Mouse (Mus musculus) intestine, embryonic 14.5 days (tissue): ENCODE measurements around the gene Gnrhr. TPM values are rescaled to one million over a fixed set of nuclear protein-coding genes. Genes with fewer than 3 reads are reported as not detected.

Source experiments
- ATAC-seq: fragments of 200-750 bp; cut with Nextera tagmentation; replicated peaks from 2 replicates; pipeline ENCODE4 v1.8.0; 2017; ENCODE audit warnings: low read depth, moderate number of reproducible peaks, moderate TSS enrichment, moderate library complexity; ENCODE audit not compliant: low FRiP score, low TSS enrichment
- DNase-seq: peaks from one replicate; pipeline ENCODE4 v3.0.0-alpha.2; 2018; ENCODE audit warnings: low spot score
- H3K27ac ChIP-seq: fragments of 300-500 bp; sonication (generic); 2 replicates; pipeline ENCODE4 v1.5.1; 2014; ENCODE audit warnings: low read depth, mild to moderate bottlenecking, control low read depth
- H3K27me3 ChIP-seq: fragments of 300-500 bp; sonication (generic); replicated peaks from 2 replicates; pipeline ENCODE4 v1.6.1; 2014; ENCODE audit warnings: low read length, control low read depth; ENCODE audit not compliant: control insufficient read depth, insufficient read depth
- H3K36me3 ChIP-seq: fragments of 300-500 bp; sonication (generic); 2 replicates; pipeline ENCODE4 v1.6.1; 2014; ENCODE audit warnings: low read length, control low read depth; ENCODE audit not compliant: control insufficient read depth, insufficient read depth
- H3K4me1 ChIP-seq: fragments of 300-500 bp; sonication (generic); replicated peaks from 2 replicates; pipeline ENCODE4 v1.6.1; 2014; ENCODE audit warnings: low read length, control low read depth, mixed read lengths; ENCODE audit not compliant: control insufficient read depth, insufficient read depth
- H3K4me2 ChIP-seq: fragments of 300-500 bp; sonication (generic); 2 replicates; pipeline ENCODE4 v1.6.1; 2014; ENCODE audit warnings: low read length
- H3K4me3 ChIP-seq: fragments of 300-500 bp; sonication (generic); 2 replicates; pipeline ENCODE4 v1.5.1; 2014; ENCODE audit warnings: low read depth, low read length, control low read depth, mixed read lengths
- H3K9ac ChIP-seq: fragments of 300-500 bp; sonication (generic); 2 replicates; pipeline ENCODE4 v1.6.1; 2014; ENCODE audit warnings: mild to moderate bottlenecking, low read length
- H3K9me3 ChIP-seq: fragments of 300-500 bp; sonication (generic); 2 replicates; pipeline ENCODE4 v1.6.1; 2016; ENCODE audit warnings: low read length, control low read depth; ENCODE audit not compliant: control insufficient read depth
- WGBS: fragments of 180-500 bp; shearing (Covaris S2); extraction: QIAGEN DNeasy Blood & Tissue Kit; methylation state at CpG from one replicate; pipeline ENCODE4 v1.1.7; 2014; 5-methylcytosine and 5-hydroxymethylcytosine counted together
- polyA plus RNA-seq: library from polyadenylated mRNA; unstranded; fragments of >200 nt; fragmentation: Nextera tagmentation; extraction: Ambion mirVana; gene quantifications from 2 replicates; pipeline ENCODE4 v1.2.1, GENCODE M21; 2014

Gnrhr gene
- not detected in 2 replicates for polyA plus RNA-seq

GRCm38 (mm10) chr5:86197801-86198200, at the start of gene Gnrhr:
Gene Gnrhr, minus strand, starts transcription at chr5:86197901.
- DNase-seq, result no peak
- Histone ChIP-seq H3K27ac (no peak within 1 kb of the TSS), H3K4me1 (no peaks in the 10 kb centered on the region), H3K4me2 (no peak within 1 kb of the TSS), H3K36me3 (no peaks in the 10 kb centered on the region), H3K9ac (no peak within 1 kb of the TSS), H3K9me3 (no peaks in the 10 kb centered on the region), H3K4me3 (no peak within 1 kb of the TSS), H3K27me3 (no peaks in the 10 kb centered on the region)
- 92% methylated on average over 10 of the region's 10 CpGs for WGBS
- ATAC-seq, result no peak

- Histone ChIP-seq H3K4me3 (no peak overlapping the region), H3K36me3 (no peaks in the 10 kb centered on the region), H3K4me1 (no peaks in the 10 kb centered on the region), H3K27ac (no peak overlapping the region), H3K9ac (no peak overlapping the region), H3K9me3 (no peaks in the 10 kb centered on the region), H3K27me3 (no peaks in the 10 kb centered on the region), H3K4me2 (no peak overlapping the region)
- ATAC-seq (no peak), DNase-seq (no peak)
- 86% methylated on average over 11 of the region's 11 CpGs for WGBS
Observed at GRCm38 (mm10) chr5:86246559-86246958, 48.9 kb upstream of the Gnrhr start.

DNA sequence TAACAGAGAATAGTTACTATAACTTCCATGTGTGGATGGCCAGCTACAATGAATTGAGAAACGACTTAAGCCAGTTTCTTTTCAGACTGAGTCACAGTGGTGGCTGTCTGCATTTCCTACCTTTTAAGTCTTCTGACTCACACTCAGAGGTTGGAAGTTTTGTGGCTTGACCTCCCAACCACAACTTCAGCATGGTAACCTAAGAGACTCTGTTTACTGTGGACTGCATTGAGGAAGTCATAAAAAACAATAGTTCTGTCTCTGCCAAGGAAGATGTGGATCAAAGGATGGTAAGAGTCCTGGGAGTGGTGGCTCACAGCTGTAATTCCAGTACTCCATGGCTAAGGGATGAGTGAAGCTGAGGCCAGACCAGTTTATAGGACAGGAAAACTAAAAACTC, 47.2 kb upstream of the Gnrhr start:
- WGBS, result 50% methylated on average over 1 of the region's 1 CpGs
- Histone ChIP-seq H3K9me3 (no peaks in the 10 kb centered on the region), H3K4me2 (no peak overlapping the region), H3K27ac (no peak overlapping the region), H3K4me1 (no peaks in the 10 kb centered on the region), H3K4me3 (no peak overlapping the region), H3K27me3 (no peaks in the 10 kb centered on the region), H3K9ac (no peak overlapping the region), H3K36me3 (no peaks in the 10 kb centered on the region)
- DNase-seq, result no peak
- no peak for ATAC-seq

DNA sequence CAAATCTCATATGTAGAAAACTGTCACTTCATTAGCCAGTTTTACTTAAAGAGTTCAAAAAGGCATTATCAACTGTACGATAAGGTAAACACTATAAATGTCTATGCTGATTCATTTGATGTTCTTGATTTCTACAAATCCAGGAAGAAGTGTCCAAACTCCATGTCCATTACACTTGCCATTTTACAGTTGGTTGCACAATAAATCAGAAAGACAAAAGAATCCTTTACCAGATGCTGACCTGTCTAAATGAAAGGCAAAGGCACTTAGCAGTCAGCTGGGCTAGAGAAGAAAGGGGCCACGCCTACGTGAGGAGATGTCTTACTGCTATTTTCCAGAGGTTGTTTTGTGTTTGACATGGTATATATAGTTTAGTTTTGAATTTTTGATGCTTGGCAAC, 46.6 kb upstream of the Gnrhr start:
- WGBS, result 82% methylated on average over 3 of the region's 3 CpGs
- ATAC-seq (no peak), DNase-seq (no peak)
- Histone ChIP-seq H3K4me3 (no peak overlapping the region), H3K9me3 (no peaks in the 10 kb centered on the region), H3K9ac (no peak overlapping the region), H3K36me3 (no peaks in the 10 kb centered on the region), H3K27me3 (no peaks in the 10 kb centered on the region), H3K4me2 (no peak overlapping the region), H3K27ac (no peak overlapping the region), H3K4me1 (no peaks in the 10 kb centered on the region)

DNA sequence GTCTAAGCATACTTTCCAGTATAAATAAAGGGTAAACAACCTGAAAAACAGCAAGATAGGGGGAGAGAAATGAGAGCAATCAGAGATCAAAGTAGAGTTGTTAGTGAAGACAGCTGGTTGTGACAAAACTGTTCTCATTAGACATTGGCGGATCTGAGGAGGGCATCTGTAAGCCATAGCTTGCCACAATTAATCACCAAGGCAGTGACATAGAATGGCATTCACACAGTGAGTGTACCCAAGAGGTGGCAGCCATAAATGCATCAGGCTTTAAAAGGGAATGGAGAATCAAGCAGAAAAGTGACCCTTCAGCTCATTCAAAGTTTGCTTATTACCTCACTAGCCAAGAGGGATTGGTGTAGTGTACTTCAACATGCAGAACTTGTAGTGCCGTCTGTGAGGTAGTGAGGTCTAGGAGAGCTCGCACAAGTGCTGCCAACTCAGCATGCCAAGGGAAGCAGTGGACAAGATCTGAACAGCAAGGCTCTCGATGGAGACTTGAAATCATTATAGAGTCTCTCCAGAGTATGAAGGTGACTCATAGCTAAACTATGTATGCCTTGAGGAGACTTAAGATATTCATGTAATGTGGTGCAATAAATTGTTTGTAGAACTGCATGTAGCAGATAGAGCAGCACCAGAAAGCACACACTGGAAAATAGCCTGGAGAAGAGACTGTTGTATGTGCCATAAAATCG, 29.6 kb upstream of the Gnrhr start:
- 71% methylated on average over 5 of the region's 5 CpGs for WGBS
- Histone ChIP-seq H3K4me3 (no peak overlapping the region), H3K4me1 (no peaks in the 10 kb centered on the region), H3K4me2 (no peak overlapping the region), H3K27me3 (no peaks in the 10 kb centered on the region), H3K9ac (no peak overlapping the region), H3K27ac (no peak overlapping the region), H3K36me3 (no peaks in the 10 kb centered on the region), H3K9me3 (no peaks in the 10 kb centered on the region)
- no peak for DNase-seq
- no peak for ATAC-seq

GRCm38 (mm10) chr5:86191356-86191755, 6.3 kb downstream of the Gnrhr start:
- no peaks in the 10 kb centered on the region for H3K27me3 ChIP-seq
- H3K4me1 ChIP-seq, result no peaks in the 10 kb centered on the region
- DNase-seq (no peak), ATAC-seq (no peak)
- 21% methylated on average over 4 of the region's 4 CpGs for WGBS
- H3K36me3 ChIP-seq, result no peaks in the 10 kb centered on the region
- no peak overlapping the region for H3K4me3 ChIP-seq
- H3K9me3 ChIP-seq, result no peaks in the 10 kb centered on the region
- no peak overlapping the region for H3K9ac ChIP-seq
- no peak overlapping the region for H3K4me2 ChIP-seq
- no peak overlapping the region for H3K27ac ChIP-seq

- ATAC-seq, result no peak
- Histone ChIP-seq H3K9ac (no peak overlapping the region), H3K27me3 (no peaks in the 10 kb centered on the region), H3K4me2 (no peak overlapping the region), H3K4me3 (no peak overlapping the region), H3K4me1 (no peaks in the 10 kb centered on the region), H3K27ac (no peak overlapping the region), H3K36me3 (no peaks in the 10 kb centered on the region), H3K9me3 (no peaks in the 10 kb centered on the region)
- DNase-seq, result no peak
- WGBS, result 23% methylated on average over 5 of the region's 5 CpGs
Observed at GRCm38 (mm10) chr5:86190770-86191169, 6.9 kb downstream of the Gnrhr start.

DNA sequence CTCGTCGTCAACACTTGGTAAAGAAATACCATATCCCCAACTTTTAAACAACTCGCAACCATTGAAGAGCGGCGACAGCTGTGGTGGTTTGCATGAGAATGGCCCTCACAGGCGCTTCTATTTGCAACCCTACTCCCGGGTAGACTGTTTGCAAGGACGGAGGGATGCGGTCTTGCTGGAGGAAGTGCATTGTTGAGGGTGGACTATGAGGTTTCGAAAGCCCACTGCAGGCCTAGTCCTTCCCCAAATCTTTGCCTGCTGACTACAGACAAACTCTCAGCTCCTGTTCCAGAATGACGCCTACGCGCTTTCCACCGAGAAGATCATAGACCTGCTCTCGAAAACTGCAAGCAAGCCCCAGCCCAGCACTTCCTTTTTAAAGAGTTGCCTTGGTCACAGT, 7.4 kb downstream of the Gnrhr start:
- 54% methylated on average over 15 of the region's 15 CpGs for WGBS
- no peak overlapping the region for H3K27ac ChIP-seq
- ATAC-seq, result no peak

DNA sequence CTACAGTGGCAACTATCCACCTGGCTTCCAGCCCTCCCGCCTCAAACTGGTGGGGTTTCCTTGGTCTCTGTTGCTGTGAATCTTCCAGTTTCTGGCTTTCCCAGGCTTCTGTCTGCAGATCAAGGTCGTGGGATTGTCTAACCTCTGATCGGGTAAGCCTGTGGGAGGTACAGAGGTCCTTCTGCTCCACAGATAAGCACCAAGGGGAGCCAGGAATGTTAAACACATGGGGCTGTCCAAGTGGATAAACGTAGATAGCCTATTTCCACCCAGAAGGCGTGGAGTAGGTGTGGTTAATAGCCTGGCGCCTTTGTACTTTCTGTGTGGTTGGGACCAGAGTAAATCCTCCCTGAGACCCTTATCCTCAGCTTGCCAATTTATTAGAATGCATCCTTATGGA, 10.3 kb downstream of the Gnrhr start:
- Histone ChIP-seq H3K9ac (no peak overlapping the region), H3K4me1 (no peaks in the 10 kb centered on the region), H3K27ac (no peak overlapping the region), H3K4me2 (no peak overlapping the region), H3K9me3 (no peaks in the 10 kb centered on the region), H3K4me3 (no peak overlapping the region), H3K27me3 (no peaks in the 10 kb centered on the region), H3K36me3 (no peaks in the 10 kb centered on the region)
- no peak for ATAC-seq
- WGBS, result 58% methylated on average over 6 of the region's 6 CpGs
- no peak for DNase-seq

More for the DNA sequence above, 7.4 kb downstream of the Gnrhr start:
- DNase-seq, result no peak
- H3K4me3 ChIP-seq, result no peak overlapping the region
- H3K4me2 ChIP-seq, result no peak overlapping the region
- H3K27me3 ChIP-seq, result no peaks in the 10 kb centered on the region
- H3K9ac ChIP-seq, result no peak overlapping the region
- no peaks in the 10 kb centered on the region for H3K4me1 ChIP-seq
- H3K9me3 ChIP-seq, result no peaks in the 10 kb centered on the region
- H3K36me3 ChIP-seq, result no peaks in the 10 kb centered on the region
